In the genomic region with DNA sequence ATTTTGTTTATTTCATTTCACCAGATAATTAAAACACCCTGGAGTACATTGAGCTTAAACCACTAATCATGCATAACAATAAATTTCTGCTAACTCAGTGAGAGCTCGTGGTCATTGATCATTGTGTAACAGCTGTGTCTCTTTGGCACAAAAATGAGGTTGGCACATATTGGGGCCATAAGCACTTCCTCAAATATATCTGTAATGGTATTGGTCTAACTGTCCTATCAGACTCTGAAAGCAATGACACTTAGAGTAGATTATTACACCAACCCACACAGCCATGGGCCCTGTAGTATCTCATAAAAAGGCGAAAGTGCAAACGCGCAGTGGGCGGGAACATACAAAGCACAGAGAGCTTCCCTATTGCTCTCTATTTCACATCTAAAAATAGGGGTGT, we compare ENCODE assay signal across 29 mouse cellular contexts.
"Had no signal": no experiment of that assay in that cellular context is flagged by ENCODE, and none has a peak within 500 bp of the region (broad histone marks: within the 10 kb centered on the region; RNA-seq: fewer than 3 reads in every experiment).

No protein-coding gene starts in this region.

- ATAC-seq: forebrain, embryonic 13.5 days; forebrain, embryonic 14.5 days; forebrain, embryonic 15.5 days; forebrain, embryonic 16.5 days; forebrain, postnatal 0 days had no signal

- H3K4me2 ChIP-seq: embryonic facial prominence, embryonic 12.5 days; embryonic facial prominence, embryonic 13.5 days; embryonic facial prominence, embryonic 15.5 days; forebrain, embryonic 12.5 days; forebrain, embryonic 13.5 days; forebrain, embryonic 15.5 days had no signal

- H3K9ac ChIP-seq: embryonic facial prominence, embryonic 12.5 days; embryonic facial prominence, embryonic 13.5 days; embryonic facial prominence, embryonic 15.5 days; forebrain, embryonic 12.5 days; forebrain, embryonic 13.5 days; forebrain, embryonic 15.5 days; forebrain, postnatal 0 days had no signal

- H3K27ac ChIP-seq: embryonic facial prominence, embryonic 10.5 days; embryonic facial prominence, embryonic 12.5 days; embryonic facial prominence, embryonic 13.5 days; embryonic facial prominence, embryonic 15.5 days; forebrain, embryonic 10.5 days; forebrain, embryonic 12.5 days; forebrain, embryonic 13.5 days; forebrain, embryonic 15.5 days; gastrocnemius, adult 2 months; heart, adult 2 months had no signal

- H3K4me3 ChIP-seq: embryonic facial prominence, embryonic 10.5 days; embryonic facial prominence, embryonic 12.5 days; embryonic facial prominence, embryonic 13.5 days; embryonic facial prominence, embryonic 15.5 days; erythroblast, embryonic 14.5 days; forebrain, embryonic 10.5 days; forebrain, embryonic 12.5 days; forebrain, embryonic 13.5 days; forebrain, embryonic 15.5 days; gastrocnemius, adult 2 months; heart, adult 2 months had no signal

- H3K9me3 ChIP-seq: embryonic facial prominence, embryonic 10.5 days; embryonic facial prominence, embryonic 12.5 days; embryonic facial prominence, embryonic 13.5 days; embryonic facial prominence, embryonic 15.5 days; forebrain, embryonic 10.5 days; forebrain, embryonic 12.5 days; forebrain, embryonic 13.5 days; forebrain, embryonic 15.5 days had no signal

- H3K36me3 ChIP-seq: embryonic facial prominence, embryonic 10.5 days; embryonic facial prominence, embryonic 12.5 days; embryonic facial prominence, embryonic 13.5 days; embryonic facial prominence, embryonic 15.5 days; forebrain, embryonic 10.5 days; forebrain, embryonic 12.5 days; forebrain, embryonic 15.5 days had no signal

- DNase-seq: cerebellum, adult 18-20 months; cerebellum, adult 2 months; cerebellum, adult 8-10 months; cerebellum, adult 9-10 months; cerebellum, adult 9-11 months; cerebellum, postnatal 10 days; cerebellum, postnatal 14 days; cerebellum, postnatal 25 days; cerebellum, postnatal 36 days; embryo, embryonic 11 days; forebrain, postnatal 0 days; gastrocnemius, adult 2 months; gastrocnemius, postnatal 10 days; gastrocnemius, postnatal 14 days; gastrocnemius, postnatal 25 days; gastrocnemius, postnatal 36 days; heart, adult 18-20 months; heart, adult 2 months had no signal

- H3K27me3 ChIP-seq: embryonic facial prominence, embryonic 12.5 days; embryonic facial prominence, embryonic 13.5 days; embryonic facial prominence, embryonic 15.5 days; forebrain, embryonic 12.5 days; forebrain, embryonic 13.5 days; forebrain, embryonic 15.5 days had no signal

- H3K4me1 ChIP-seq: embryonic facial prominence, embryonic 10.5 days; embryonic facial prominence, embryonic 12.5 days; embryonic facial prominence, embryonic 13.5 days; embryonic facial prominence, embryonic 15.5 days; forebrain, embryonic 10.5 days; forebrain, embryonic 12.5 days; forebrain, embryonic 13.5 days; forebrain, embryonic 15.5 days had no signal
